Mouse (Mus musculus) liver, embryonic 15.5 days (tissue): Measurements from ENCODE around the gene Prr5. TPM values are rescaled to one million over a fixed set of nuclear protein-coding genes. Genes with fewer than 3 reads are reported as not detected.
"Not testable (repeated sequence)": the region's sequence is repeated elsewhere in the genome, so short reads cannot be mapped to it uniquely, and the experiment has no call there.

Source experiments
- ATAC-seq: fragments of 200-750 bp; cut with Nextera tagmentation; 2 replicates; pipeline ENCODE4 v1.8.0; 2017; ENCODE audit warnings: moderate number of reproducible peaks, mild to moderate bottlenecking, moderate library complexity; ENCODE audit not compliant: insufficient read depth
- H3K27ac ChIP-seq: fragments of 300-500 bp; sonication (generic); replicated peaks from 2 replicates; pipeline ENCODE4 v1.5.1; 2015; ENCODE audit warnings: mild to moderate bottlenecking, inconsistent platforms
- H3K27me3 ChIP-seq: fragments of 300-500 bp; sonication (generic); 2 replicates; pipeline ENCODE4 v1.6.1; 2015; ENCODE audit warnings: mild to moderate bottlenecking, inconsistent platforms
- H3K36me3 ChIP-seq: fragments of 300-500 bp; sonication (generic); replicated peaks from 2 replicates; pipeline ENCODE4 v1.6.1; 2015; ENCODE audit warnings: moderate library complexity, mild to moderate bottlenecking, inconsistent platforms
- H3K4me1 ChIP-seq: fragments of 300-500 bp; sonication (generic); replicated peaks from 2 replicates; pipeline ENCODE4 v1.6.1; 2015; ENCODE audit warnings: inconsistent platforms
- H3K4me2 ChIP-seq: fragments of 300-500 bp; sonication (generic); 2 replicates; pipeline ENCODE4 v1.6.1; 2015; ENCODE audit warnings: moderate library complexity, mild to moderate bottlenecking, inconsistent platforms
- H3K4me3 ChIP-seq: fragments of 300-500 bp; sonication (generic); replicated peaks from 2 replicates; pipeline ENCODE4 v1.5.1; 2015; ENCODE audit warnings: mild to moderate bottlenecking, inconsistent platforms
- H3K9ac ChIP-seq: fragments of 300-500 bp; sonication (generic); 2 replicates; pipeline ENCODE4 v1.6.1; 2015; ENCODE audit warnings: moderate library complexity, mild to moderate bottlenecking, inconsistent platforms
- H3K9me3 ChIP-seq: fragments of 300-500 bp; sonication (generic); replicated peaks from 2 replicates; pipeline ENCODE4 v1.6.1; 2016; ENCODE audit warnings: inconsistent platforms
- WGBS: fragments of 180-500 bp; shearing (Covaris S2); methylation state at CpG from one replicate; pipeline ENCODE4 v1.1.7; 2015; ENCODE audit warnings: mixed read lengths; ENCODE audit not compliant: insufficient replicate concordance; 5-methylcytosine and 5-hydroxymethylcytosine counted together
- polyA plus RNA-seq: library from polyadenylated mRNA; unstranded; fragments of >200 nt; fragmentation: Nextera tagmentation; extraction: Ambion mirVana; gene quantifications from 2 replicates; pipeline ENCODE4 v1.2.1, GENCODE M21; 2015

The Prr5 gene
- polyA plus RNA-seq, 1 experiment from 2014 or later, result 5.1 TPM

DNA sequence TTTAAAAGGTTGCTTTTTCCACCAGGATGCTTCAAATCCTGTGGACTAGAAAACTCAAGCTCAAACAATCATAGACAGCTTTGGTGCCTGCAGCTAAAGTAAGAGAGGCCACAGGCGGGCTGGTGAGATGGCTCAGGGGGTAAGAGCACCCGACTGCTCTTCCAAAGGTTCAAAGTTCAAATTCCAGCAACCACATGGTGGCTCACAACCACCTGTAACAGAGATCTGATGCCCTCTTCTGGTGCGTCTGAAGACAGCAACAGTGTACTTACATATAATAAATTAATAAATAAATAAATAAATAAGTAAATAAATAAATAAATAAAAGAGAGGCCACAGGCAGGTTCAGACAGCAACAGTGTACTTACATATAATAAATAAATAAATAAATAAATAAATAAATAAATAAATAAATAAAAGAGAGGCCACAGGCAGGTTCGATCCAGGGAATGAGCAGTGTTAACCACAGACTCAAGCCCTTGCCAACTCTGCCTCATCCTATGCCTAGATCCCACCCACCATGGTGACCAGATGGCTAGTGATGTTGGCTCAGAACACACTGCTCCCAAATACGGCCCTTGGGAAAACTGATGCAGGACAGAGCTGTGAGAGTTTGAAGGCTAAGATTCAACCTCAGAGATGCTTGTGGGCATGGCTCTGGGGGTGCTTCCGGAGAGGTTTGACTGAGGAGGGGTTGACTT is 48.3 kb downstream of the Prr5 start:
- not testable (repeated sequence) for H3K4me2 ChIP-seq, H3K9ac ChIP-seq, H3K4me3 ChIP-seq, ATAC-seq, H3K36me3 ChIP-seq, H3K4me1 ChIP-seq, H3K27ac ChIP-seq, H3K9me3 ChIP-seq
- H3K27me3 ChIP-seq, result peaks cover 45% of the 10 kb centered on the region
- WGBS, result 43% methylated on average over 6 of the region's 6 CpGs

DNA sequence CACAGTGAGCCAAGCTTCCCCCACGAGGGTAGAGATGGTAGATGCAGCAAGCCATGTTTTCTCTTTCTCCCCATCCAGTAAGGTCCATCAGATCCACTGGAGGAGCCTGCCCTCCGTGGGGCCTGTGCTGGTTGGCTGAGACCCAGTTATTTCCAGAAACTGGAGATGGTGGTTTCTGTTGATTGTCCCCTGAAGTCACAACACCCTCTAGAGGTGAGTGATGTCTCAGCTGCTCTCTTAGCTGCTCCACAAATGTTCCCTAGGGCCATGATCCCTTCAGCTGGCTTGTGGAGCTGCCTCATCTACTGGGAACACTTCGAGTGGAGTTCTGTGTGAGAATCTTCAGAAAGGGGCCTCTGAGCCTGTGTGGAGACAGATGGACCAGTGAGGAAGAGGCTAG is 49.4 kb downstream of the Prr5 start:
- WGBS, result 31% methylated on average over 3 of the region's 3 CpGs
- H3K4me2 ChIP-seq, result no peak overlapping the region
- no peaks in the 10 kb centered on the region for H3K36me3 ChIP-seq
- H3K4me3 ChIP-seq, result no peak overlapping the region
- H3K4me1 ChIP-seq, result peaks cover 7% of the 10 kb centered on the region; the same call in 1 of the 2 replicates
- H3K9ac ChIP-seq, result no peak overlapping the region
- H3K27ac ChIP-seq, result no peak overlapping the region
- ATAC-seq, result no peak
- peaks cover 44% of the 10 kb centered on the region for H3K27me3 ChIP-seq
- no peaks in the 10 kb centered on the region for H3K9me3 ChIP-seq

DNA sequence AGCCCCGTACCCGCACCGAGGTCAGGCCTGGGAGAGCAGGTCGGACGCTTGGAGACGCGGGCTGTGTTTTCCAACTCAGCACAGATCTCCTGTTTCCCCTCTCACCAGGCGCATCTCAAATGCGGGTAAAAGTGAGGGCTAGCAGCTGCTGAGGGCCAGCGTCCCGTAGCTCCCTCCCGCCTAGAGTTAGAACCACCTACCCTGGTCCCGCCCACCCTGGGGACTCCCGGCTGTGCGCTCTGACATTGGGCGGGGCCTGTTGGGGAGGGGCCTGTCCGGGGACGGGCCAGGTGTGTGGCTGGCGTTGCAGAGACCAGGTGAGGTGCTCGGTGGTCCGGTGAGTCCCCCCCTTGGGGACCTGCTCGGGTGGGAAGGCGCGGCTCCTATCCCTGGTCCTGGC is 50.4 kb downstream of the Prr5 start, which contains the start of gene Arhgap8:
TSS of gene Arhgap8 (plus strand) at position 262 of the 400 bp plus-strand sequence.
- H3K9me3 ChIP-seq, result no peaks in the 10 kb centered on the region
- peak within 1 kb of the TSS; percentile 34 for H3K4me3 ChIP-seq
- H3K27me3 ChIP-seq, result peaks cover 35% of the 10 kb centered on the region
- H3K4me2 ChIP-seq, result peak within 1 kb of the TSS; percentile 62
- H3K27ac ChIP-seq, result no peak within 1 kb of the TSS
- no peaks in the 10 kb centered on the region for H3K36me3 ChIP-seq
- H3K4me1 ChIP-seq, result peaks cover 3% of the 10 kb centered on the region; the same call in 1 of the 2 replicates
- no peak within 1 kb of the TSS for H3K9ac ChIP-seq
- 3% methylated on average over 23 of the region's 24 CpGs for WGBS
- peak; percentile 40; the same call in 1 of the 2 replicates for ATAC-seq

DNA sequence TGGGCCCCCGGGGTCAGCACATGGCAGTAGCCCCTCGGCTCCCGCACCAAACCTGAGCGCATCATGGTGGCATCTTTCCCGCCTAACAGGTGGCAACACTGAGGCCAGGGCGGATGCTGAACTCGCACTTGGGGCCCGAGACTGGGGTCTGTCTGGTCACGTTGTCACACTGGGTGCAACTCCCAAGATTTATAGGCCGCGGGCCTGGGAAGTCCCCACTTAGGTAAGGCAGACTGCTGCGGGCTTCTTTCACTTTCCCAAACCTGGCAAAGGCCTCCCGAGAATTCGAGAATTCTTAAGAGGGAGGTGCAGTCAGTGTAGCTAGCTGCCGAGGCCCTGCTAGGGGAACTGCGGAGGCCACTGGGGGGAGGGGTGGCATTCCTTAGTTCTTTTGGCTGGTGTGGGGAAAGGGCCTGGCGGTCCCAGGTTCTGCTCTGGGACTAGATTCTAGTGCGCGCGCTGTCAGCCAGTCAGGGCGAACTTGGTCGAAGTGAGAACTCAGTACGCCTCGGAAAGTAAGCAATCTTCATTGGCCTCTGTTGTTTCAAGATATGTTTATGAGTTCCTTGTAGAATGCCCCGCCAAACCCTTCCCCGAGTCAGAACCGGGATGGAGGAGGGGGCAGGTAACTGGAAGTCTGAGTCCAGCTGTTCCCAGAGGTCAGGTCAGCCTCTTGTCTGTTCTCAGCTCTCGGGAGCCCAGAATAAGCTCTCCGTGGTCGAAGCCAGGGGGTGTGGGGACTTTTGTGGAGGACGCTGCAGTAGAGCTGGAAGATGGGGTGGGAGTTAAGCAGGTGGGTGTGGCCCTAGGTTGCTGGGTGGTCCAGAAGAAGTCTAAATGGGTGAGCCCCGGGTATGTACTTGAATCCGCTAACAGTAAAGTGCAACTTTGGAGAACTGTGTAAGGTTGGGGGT is 51.1 kb downstream of the Prr5 start:
- H3K27ac ChIP-seq, result no peak overlapping the region
- H3K9ac ChIP-seq, result no peak overlapping the region
- 6% methylated on average over 33 of the region's 33 CpGs for WGBS
- no peak for ATAC-seq
- H3K27me3 ChIP-seq, result peaks cover 31% of the 10 kb centered on the region
- peak overlapping the region; percentile 62 for H3K4me2 ChIP-seq
- no peaks in the 10 kb centered on the region for H3K9me3 ChIP-seq
- peak overlapping the region; percentile 34 for H3K4me3 ChIP-seq
- no peaks in the 10 kb centered on the region for H3K4me1 ChIP-seq
- no peaks in the 10 kb centered on the region for H3K36me3 ChIP-seq

DNA sequence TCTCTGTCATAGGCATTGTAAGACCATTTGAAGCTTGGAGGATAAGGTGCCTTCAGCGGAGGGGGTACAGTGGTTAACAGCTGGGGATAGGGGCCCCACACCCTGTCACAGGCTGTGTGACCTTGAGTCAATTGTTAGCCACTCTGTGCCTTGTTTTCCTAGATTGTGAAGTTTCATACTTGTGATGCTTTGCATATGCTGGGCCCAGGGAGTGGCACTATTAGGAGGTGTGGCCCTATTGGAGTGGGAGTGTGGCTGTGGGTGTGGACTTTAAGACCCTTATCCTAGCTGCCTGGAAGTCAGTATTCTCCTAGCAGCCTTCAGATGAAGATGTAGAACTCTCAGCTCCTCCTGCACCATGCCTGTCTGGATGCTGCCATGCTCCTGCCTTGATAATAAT is 54.2 kb downstream of the Prr5 start:
- 65% methylated on average over 1 of the region's 1 CpGs for WGBS
- H3K4me1 ChIP-seq, H3K36me3 ChIP-seq, ATAC-seq, H3K9me3 ChIP-seq, H3K27ac ChIP-seq, H3K9ac ChIP-seq, H3K4me3 ChIP-seq, H3K4me2 ChIP-seq: not testable (repeated sequence)
- peaks cover 27% of the 10 kb centered on the region for H3K27me3 ChIP-seq

DNA sequence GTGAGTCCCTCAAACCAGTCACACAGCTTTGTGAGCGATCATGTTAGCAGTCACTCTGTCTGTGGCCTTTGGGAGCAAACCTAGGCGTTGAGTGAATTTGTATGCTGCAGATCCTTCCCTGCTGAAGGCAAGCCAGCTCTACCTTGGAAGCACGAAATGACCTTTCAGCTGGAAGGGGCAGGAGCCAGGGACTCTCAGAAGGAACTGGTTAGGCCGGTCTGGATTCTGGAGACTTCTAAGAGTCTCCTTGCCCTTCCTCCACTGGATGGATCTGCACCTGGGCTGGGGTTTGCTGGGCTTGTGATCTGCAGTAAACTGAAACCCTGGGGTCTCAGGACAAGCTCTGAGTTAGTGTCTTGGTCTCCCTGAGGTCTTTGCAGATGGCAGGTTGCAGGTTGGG is 54.8 kb downstream of the Prr5 start:
- 58% methylated on average over 4 of the region's 4 CpGs for WGBS
- no peak for ATAC-seq
- H3K27ac ChIP-seq, result no peak overlapping the region
- no peaks in the 10 kb centered on the region for H3K36me3 ChIP-seq
- no peaks in the 10 kb centered on the region for H3K4me1 ChIP-seq
- H3K9ac ChIP-seq, result no peak overlapping the region
- no peak overlapping the region for H3K4me2 ChIP-seq
- no peak overlapping the region for H3K4me3 ChIP-seq
- no peaks in the 10 kb centered on the region for H3K9me3 ChIP-seq
- peaks cover 21% of the 10 kb centered on the region for H3K27me3 ChIP-seq

DNA sequence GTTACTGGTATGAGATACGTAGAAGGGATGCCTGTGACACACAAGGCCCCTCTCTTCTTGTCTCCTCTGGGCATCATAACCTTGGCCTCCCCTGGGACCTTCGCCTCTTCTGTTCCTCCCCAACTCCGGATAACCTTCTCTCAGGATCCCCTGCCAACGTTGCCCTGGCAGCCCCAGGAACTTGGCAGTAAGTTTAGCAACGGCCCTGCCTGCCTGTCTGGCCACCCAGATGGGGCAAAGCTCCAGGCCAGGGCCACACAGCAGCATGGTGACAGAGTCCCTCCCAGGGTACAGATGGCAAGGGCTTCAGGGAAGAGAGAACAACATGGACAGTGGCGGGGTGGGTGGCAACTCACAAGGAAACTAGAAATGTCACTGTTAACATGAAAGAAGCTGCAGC is 60.3 kb downstream of the Prr5 start:
- no peak overlapping the region for H3K27ac ChIP-seq
- H3K9ac ChIP-seq, result no peak overlapping the region
- no peaks in the 10 kb centered on the region for H3K9me3 ChIP-seq
- ATAC-seq, result no peak
- H3K36me3 ChIP-seq, result no peaks in the 10 kb centered on the region
- 54% methylated on average over 6 of the region's 6 CpGs for WGBS
- no peaks in the 10 kb centered on the region for H3K4me1 ChIP-seq
- no peak overlapping the region for H3K4me3 ChIP-seq
- H3K4me2 ChIP-seq, result no peak overlapping the region
- no peaks in the 10 kb centered on the region for H3K27me3 ChIP-seq

DNA sequence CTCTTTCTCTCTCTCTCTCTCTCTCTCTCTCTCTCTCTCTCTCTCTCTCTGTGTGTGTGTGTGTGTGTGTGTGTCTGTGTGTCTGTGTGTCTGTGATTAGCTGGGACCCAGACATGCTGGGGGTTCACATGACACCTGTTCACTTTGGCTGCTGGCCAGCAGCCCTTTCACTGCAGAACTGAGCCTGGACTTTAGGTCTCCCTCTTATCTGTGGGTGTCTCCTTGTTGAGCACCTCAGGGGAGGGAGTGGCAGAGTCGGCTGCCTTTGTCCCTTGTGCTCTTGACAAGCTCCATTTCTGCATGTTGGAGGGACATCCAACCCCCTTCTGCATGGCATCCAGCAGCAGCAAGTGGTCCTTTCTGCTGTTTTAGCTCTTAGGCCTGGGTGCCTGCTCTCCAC is 61.5 kb downstream of the Prr5 start:
- no peak for ATAC-seq
- 17% methylated on average over 1 of the region's 1 CpGs for WGBS
- Histone ChIP-seq H3K9me3 (no peaks in the 10 kb centered on the region), H3K9ac (no peak overlapping the region), H3K4me1 (no peaks in the 10 kb centered on the region), H3K27me3 (no peaks in the 10 kb centered on the region), H3K36me3 (no peaks in the 10 kb centered on the region), H3K4me3 (no peak overlapping the region), H3K27ac (no peak overlapping the region), H3K4me2 (no peak overlapping the region)

DNA sequence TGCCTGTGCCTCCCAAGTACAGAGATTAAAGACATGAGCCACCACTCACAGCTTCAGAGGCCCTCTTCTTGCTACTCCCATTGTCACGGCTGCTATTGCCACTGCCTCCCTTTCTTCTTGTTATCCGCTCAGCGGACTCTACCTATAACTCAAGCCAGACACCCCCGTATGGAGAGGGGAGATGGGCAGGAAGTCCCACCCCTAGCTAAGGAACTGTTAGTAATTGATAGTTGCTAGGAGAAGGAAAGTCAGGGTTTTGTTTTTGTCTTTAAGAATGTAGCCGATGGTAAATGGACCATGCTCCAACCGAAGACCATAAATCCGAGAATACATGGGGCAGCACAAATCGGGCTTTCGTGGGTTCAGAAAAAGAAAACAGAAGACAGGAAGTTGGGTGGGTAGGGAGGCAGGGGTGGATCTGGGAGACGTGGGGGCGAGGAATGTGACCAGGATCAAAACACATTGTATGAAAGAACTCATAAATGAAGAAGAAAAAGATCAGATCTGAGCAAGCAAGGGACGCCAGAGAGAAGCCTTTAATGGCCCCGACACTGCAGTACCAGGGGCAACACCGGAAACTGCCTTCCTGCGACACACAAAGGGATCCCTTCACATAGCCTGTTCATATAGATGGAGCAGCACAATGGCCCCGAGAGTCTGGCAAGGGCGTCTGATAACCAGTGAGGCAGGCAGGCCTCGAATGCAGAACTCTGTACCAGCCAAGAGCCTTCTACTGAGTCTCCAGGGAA is 62.4 kb downstream of the Prr5 start:
- Histone ChIP-seq H3K4me1 (no peaks in the 10 kb centered on the region), H3K36me3 (no peaks in the 10 kb centered on the region), H3K4me2 (no peak overlapping the region), H3K27me3 (no peaks in the 10 kb centered on the region), H3K9me3 (no peaks in the 10 kb centered on the region), H3K9ac (no peak overlapping the region), H3K27ac (no peak overlapping the region), H3K4me3 (no peak overlapping the region)
- ATAC-seq, result no peak
- 39% methylated on average over 18 of the region's 18 CpGs for WGBS

DNA sequence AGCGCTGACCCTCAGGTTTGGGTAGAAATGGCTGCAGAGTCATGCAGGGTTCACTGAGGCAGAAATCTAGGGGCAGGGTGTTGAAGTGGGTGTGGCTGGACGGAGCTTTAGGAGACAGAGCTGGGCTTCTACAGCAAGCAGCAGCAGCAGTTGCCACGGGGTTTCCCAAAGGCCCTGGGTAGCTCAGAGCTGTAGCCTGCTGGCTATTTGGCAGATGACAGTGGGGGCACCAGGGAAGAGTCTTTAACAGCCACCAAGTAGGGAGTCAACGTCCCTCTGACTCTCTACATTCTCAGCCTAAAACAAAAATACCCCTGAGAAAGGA is 63.0 kb downstream of the Prr5 start:
- ATAC-seq, result no peak
- Histone ChIP-seq H3K4me2 (no peak overlapping the region), H3K4me3 (no peak overlapping the region), H3K9ac (no peak overlapping the region), H3K36me3 (no peaks in the 10 kb centered on the region), H3K27me3 (no peaks in the 10 kb centered on the region), H3K4me1 (no peaks in the 10 kb centered on the region), H3K27ac (no peak overlapping the region), H3K9me3 (no peaks in the 10 kb centered on the region)
- 51% methylated on average over 4 of the region's 4 CpGs for WGBS
